Mouse (Mus musculus) forebrain, postnatal 0 days (tissue): Measurements from ENCODE around the gene Cuzd1. TPM values are rescaled to one million over a fixed set of nuclear protein-coding genes. Genes with fewer than 3 reads are reported as not detected.

Source experiments
- ATAC-seq: fragments of 200-750 bp; cut with Nextera tagmentation; 2 replicates; pipeline ENCODE4 v1.8.0; 2017; ENCODE audit warnings: mild to moderate bottlenecking, moderate library complexity
- DNase-seq: peaks from one replicate; pipeline ENCODE4 v3.0.0-alpha.2; 2015
- H3K27ac ChIP-seq: fragments of 300-500 bp; sonication (generic); 2 replicates; pipeline ENCODE4 v1.5.1; 2014; ENCODE audit warnings: low read depth, mild to moderate bottlenecking, antibody characterized with exemption, low read length, moderate library complexity, mixed read lengths
- H3K27me3 ChIP-seq: fragments of 300-500 bp; sonication (generic); 2 replicates; pipeline ENCODE4 v1.6.1; 2014; ENCODE audit warnings: mild to moderate bottlenecking, low read length, mixed read lengths; ENCODE audit not compliant: insufficient read depth
- H3K36me3 ChIP-seq: fragments of 300-500 bp; sonication (generic); 2 replicates; pipeline ENCODE4 v1.6.1; 2014; ENCODE audit warnings: mild to moderate bottlenecking, moderate library complexity; ENCODE audit not compliant: insufficient read depth
- H3K4me1 ChIP-seq: fragments of 300-500 bp; sonication (generic); 2 replicates; pipeline ENCODE4 v1.6.1; 2014; ENCODE audit warnings: antibody characterized with exemption; ENCODE audit not compliant: insufficient read depth
- H3K4me2 ChIP-seq: fragments of 300-500 bp; sonication (generic); 2 replicates; pipeline ENCODE4 v1.6.1; 2014; ENCODE audit warnings: low read depth, mild to moderate bottlenecking, moderate library complexity
- H3K4me3 ChIP-seq: fragments of 300-500 bp; sonication (generic); 2 replicates; pipeline ENCODE4 v1.5.1; 2014; ENCODE audit warnings: low read depth, low read length, mixed read lengths
- H3K9ac ChIP-seq: fragments of 300-500 bp; sonication (generic); 2 replicates; pipeline ENCODE4 v1.6.1; 2014; ENCODE audit warnings: mild to moderate bottlenecking
- H3K9me3 ChIP-seq: fragments of 300-500 bp; sonication (generic); 2 replicates; pipeline ENCODE4 v1.6.1; 2016; ENCODE audit warnings: low read length
- CTCF ChIP-seq: sonication (generic); IDR thresholded peaks from 2 replicates; pipeline ENCODE4 v1.5.1; 2016; ENCODE audit warnings: antibody characterized with exemption, control low read depth, low read depth
- WGBS: fragments of 180-500 bp; shearing (Covaris S2); extraction: QIAGEN DNeasy Blood & Tissue Kit; methylation state at CpG from one replicate; pipeline ENCODE4 v1.1.7; 2014; 5-methylcytosine and 5-hydroxymethylcytosine counted together
- polyA plus RNA-seq: library from polyadenylated mRNA; unstranded; fragments of >200 nt; fragmentation: Nextera tagmentation; extraction: Ambion mirVana; gene quantifications from 2 replicates; pipeline ENCODE4 v1.2.1, GENCODE M21; 2015
- total RNA-seq: library from RNA; depleted of rRNA; stranded (reverse); fragments of >200 nt; gene quantifications from 2 replicates; pipeline ENCODE4 v1.2.3, GENCODE M21; 2014

Gene Cuzd1
- total and polyA plus RNA-seq, 2 experiments from 2014 or later, result 0.13 to 0.76 TPM

DNA sequence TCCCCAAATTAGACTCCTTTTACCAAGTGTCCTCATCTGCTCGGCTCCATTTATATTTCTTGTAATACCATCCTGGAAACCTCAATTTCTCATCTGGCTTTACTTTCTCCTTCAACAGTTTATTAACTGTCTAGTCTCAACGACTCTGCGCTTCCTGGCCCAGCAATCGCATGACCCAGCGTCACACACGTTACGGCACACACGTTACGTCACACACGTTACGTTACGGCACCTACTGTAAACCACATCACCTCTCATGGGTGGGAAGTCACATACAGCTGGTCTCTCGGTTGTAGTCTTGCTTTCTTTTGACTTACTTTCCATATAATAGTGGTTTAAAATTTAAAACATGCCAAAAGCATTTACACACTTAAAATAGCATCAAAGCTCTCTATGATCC lies 34.0 kb upstream of the Cuzd1 start:
- DNase-seq (no peak), ATAC-seq (no peak)
- Histone ChIP-seq H3K36me3 (peaks cover 39% of the 10 kb centered on the region), H3K4me2 (no peak overlapping the region), H3K9me3 (no peaks in the 10 kb centered on the region), H3K27me3 (no peaks in the 10 kb centered on the region), H3K27ac (no peak overlapping the region), H3K4me3 (no peak overlapping the region), H3K4me1 (no peaks in the 10 kb centered on the region), H3K9ac (no peak overlapping the region)
- TF ChIP-seq CTCF, result no peak
- 98% methylated on average over 13 of the region's 13 CpGs for WGBS

DNA sequence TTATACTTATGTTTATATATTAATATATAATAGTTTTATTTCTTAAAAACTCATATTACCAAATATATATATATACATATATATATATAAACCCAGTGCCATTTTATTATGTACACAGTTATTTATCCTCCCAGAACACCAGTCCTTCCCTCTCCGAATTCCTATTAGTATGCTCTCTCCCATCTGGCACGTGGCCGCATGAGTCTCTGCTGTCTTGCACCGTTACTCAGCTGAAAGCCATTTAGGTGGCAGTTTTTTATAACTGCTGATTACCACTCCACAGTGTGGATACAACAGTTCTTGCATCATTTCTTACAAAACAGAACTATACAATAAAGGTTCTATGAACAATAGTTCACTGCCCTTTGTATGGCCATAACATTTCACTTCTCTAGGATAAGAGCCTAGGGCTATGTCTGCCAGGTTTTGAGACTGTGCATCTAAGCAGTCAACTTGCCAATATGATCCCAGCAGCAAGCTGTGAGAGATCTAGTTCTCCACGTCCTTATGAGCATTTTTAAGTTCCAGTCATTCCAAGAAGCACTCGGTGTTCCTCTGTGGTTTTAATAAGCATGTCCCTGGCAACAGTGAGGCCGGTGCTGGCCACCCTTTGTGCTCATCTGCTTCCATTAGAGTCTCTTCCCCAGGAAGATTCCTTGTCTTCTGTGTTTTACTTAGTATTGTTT lies 23.9 kb upstream of the Cuzd1 start:
- Histone ChIP-seq H3K9ac (no peak overlapping the region), H3K4me2 (no peak overlapping the region), H3K4me3 (no peak overlapping the region), H3K36me3 (peaks cover 33% of the 10 kb centered on the region), H3K27ac (no peak overlapping the region), H3K27me3 (no peaks in the 10 kb centered on the region), H3K4me1 (no peaks in the 10 kb centered on the region), H3K9me3 (no peaks in the 10 kb centered on the region)
- WGBS, result 48% methylated on average over 7 of the region's 7 CpGs
- no peak for TF ChIP-seq CTCF
- DNase-seq (no peak), ATAC-seq (no peak)

DNA sequence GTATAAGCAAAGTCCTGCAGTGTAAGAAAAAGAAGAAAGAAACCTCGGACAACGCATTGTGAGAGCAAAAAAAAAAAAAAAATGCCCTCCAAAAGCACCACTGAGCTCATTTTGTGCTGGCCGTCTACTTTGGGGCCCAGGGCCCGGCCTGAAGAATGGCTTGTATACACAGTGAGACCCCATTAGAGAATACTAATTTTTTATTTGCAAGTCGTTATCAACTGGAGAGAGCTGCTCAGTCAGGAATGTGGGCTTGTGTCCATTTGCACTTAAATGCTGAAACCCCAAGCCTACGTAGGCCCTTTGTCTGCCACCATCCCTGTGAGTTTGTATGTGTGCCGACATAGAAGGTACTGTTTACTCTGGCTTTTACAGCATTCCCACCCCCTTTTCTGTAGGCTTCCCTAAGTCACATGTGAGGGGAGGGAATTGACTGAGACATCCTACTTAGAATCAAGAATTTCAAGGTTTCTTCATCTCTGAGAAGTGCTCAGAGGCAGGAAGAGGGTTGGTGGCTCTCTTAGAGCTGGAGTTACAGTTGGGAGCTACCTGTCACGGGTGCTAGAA lies 15.5 kb upstream of the Cuzd1 start:
- Histone ChIP-seq H3K4me3 (no peak overlapping the region), H3K36me3 (peaks cover 24% of the 10 kb centered on the region), H3K27ac (no peak overlapping the region), H3K9me3 (no peaks in the 10 kb centered on the region), H3K9ac (no peak overlapping the region), H3K27me3 (no peaks in the 10 kb centered on the region), H3K4me1 (no peaks in the 10 kb centered on the region), H3K4me2 (no peak overlapping the region)
- no peak for ATAC-seq
- 22% methylated on average over 8 of the region's 8 CpGs for WGBS
- DNase-seq, result no peak
- no peak for TF ChIP-seq CTCF

DNA sequence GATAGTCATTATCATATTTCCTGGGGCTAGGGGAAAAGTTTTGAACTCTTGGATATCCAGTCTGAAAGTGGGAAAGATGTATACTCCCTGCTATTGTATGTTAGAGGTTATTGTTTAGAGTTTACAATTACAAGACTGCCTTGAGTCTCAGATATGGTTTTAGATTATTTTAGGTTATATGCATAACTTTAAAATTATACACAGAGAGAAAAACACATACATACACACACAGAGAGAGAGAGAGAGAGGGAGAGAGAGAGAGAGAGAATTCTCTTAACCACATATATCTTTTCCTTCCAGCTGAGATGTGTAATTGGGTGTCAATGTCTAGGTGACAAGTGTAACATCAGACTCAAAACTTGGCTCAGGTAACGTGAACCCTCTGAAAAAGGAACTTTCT lies 11.5 kb upstream of the Cuzd1 start, which contains the start of gene Fam24a:
TSS of gene Fam24a (plus strand) at position 301 of the 400 bp plus-strand sequence.
- Histone ChIP-seq H3K36me3 (0 out of 2 replicates have a peak, but pooled peaks cover 1% of the 10 kb centered on the region), H3K27ac (no peak within 1 kb of the TSS), H3K4me3 (no peak within 1 kb of the TSS), H3K4me1 (no peaks in the 10 kb centered on the region), H3K9me3 (no peaks in the 10 kb centered on the region), H3K27me3 (no peaks in the 10 kb centered on the region), H3K9ac (no peak within 1 kb of the TSS), H3K4me2 (no peak within 1 kb of the TSS)
- DNase-seq (no peak), ATAC-seq (no peak)
- 34% methylated on average over 1 of the region's 1 CpGs for WGBS
- TF ChIP-seq CTCF, result no peak

DNA sequence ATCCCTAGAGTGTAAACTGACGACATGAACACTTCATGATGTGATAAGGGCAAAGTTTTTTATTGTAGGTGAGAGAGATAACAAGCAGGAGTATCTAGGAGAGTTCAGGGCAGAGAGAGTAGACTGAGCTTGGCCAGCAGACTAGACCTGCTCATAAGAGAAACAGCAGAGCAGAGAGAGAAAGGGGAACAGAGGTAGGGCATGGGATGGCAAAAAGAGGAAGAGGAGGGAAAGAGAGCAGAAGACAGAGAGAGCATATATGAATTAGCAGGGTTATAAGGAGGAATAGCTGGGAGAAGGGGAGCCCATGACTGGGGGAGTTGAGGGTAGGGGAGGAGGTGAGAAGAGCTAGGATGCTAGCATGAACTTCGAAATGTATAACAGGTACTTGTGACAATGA lies 9.6 kb upstream of the Cuzd1 start:
- Histone ChIP-seq H3K9me3 (no peaks in the 10 kb centered on the region), H3K4me3 (no peak overlapping the region), H3K4me1 (no peaks in the 10 kb centered on the region), H3K4me2 (no peak overlapping the region), H3K27me3 (no peaks in the 10 kb centered on the region), H3K27ac (no peak overlapping the region), H3K9ac (no peak overlapping the region), H3K36me3 (no peaks in the 10 kb centered on the region)
- DNase-seq (no peak), ATAC-seq (no peak)
- no peak for TF ChIP-seq CTCF
- WGBS, result 84% methylated on average over 2 of the region's 2 CpGs

DNA sequence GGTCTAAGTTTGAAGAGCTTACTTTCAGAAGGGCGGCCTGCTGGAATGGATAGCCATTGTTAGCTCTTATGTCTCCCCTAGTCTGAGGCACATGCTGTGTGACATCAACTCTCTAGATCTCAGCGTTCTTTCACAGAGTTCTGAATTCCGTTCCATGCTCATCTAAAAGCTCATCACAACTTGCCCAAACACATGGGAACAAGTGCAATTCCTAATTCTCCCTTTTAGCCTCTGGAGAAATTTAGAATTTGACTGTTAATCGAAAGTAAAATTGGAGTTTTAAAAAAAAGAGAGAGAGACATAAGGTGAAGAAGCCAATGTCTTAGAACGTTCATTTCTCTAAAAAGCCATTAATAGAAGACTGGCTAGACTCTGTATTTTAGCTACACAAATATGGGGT lies 7.3 kb upstream of the Cuzd1 start, which contains the start of gene Fam24b:
TSS of gene Fam24b (minus strand) at position 101 of the 400 bp plus-strand sequence.
- Histone ChIP-seq H3K4me3 (no peak within 1 kb of the TSS), H3K9ac (no peak within 1 kb of the TSS), H3K4me2 (no peak within 1 kb of the TSS), H3K9me3 (no peaks in the 10 kb centered on the region), H3K27ac (no peak within 1 kb of the TSS), H3K4me1 (no peaks in the 10 kb centered on the region), H3K36me3 (no peaks in the 10 kb centered on the region), H3K27me3 (no peaks in the 10 kb centered on the region)
- 93% methylated on average over 5 of the region's 5 CpGs for WGBS
- no peak for TF ChIP-seq CTCF
- DNase-seq (no peak), ATAC-seq (no peak)

DNA sequence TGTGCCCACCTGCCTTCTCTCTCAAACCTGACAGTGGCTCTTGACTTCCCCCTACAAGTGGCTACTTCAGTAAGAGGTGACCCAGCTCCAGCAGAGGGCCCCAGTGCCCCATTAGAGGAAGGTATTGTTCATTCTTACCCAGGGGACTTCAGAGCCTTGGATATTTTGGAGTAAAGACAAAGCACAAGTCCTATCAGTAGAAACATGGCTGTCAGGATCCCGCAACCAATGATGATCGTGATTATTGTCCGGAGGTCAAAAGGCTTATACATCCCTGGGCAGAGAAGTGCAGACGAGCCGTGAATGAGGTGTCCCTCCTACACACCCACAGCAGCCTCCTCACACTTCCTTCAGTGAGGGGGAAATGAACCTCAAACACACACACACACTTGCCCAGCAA lies 5.0 kb upstream of the Cuzd1 start:
- H3K36me3 ChIP-seq, result no peaks in the 10 kb centered on the region
- H3K9me3 ChIP-seq, result no peaks in the 10 kb centered on the region
- TF ChIP-seq CTCF, result no peak
- no peak overlapping the region for H3K4me2 ChIP-seq
- ATAC-seq (no peak), DNase-seq (no peak)
- H3K4me1 ChIP-seq, result no peaks in the 10 kb centered on the region
- WGBS, result 92% methylated on average over 5 of the region's 5 CpGs
- H3K4me3 ChIP-seq, result no peak overlapping the region
- no peaks in the 10 kb centered on the region for H3K27me3 ChIP-seq
- H3K9ac ChIP-seq, result no peak overlapping the region
- H3K27ac ChIP-seq, result no peak overlapping the region
